Mouse (Mus musculus) ES-Bruce4 (cell line): ENCODE measurements around the gene Cfap126. TPM values are rescaled to one million over a fixed set of nuclear protein-coding genes. Genes with fewer than 3 reads are reported as not detected.
"Not testable (repeated sequence)": the region's sequence is repeated elsewhere in the genome, so short reads cannot be mapped to it uniquely, and the experiment has no call there.

ENCODE experiments used
- H3K27ac ChIP-seq: 2 replicates; pipeline ENCODE4 v1.5.1; 2012; ENCODE audit warnings: low read length, inconsistent platforms; ENCODE audit not compliant: insufficient read depth
- H3K27me3 ChIP-seq: 2 replicates; pipeline ENCODE4 v1.6.1; 2012; ENCODE audit warnings: mild to moderate bottlenecking, low read length, inconsistent platforms; ENCODE audit not compliant: control insufficient read depth, poor library complexity, insufficient read depth, severe bottlenecking
- H3K36me3 ChIP-seq: 2 replicates; pipeline ENCODE4 v1.6.1; 2012; ENCODE audit warnings: inconsistent platforms, mild to moderate bottlenecking, low read length, moderate library complexity; ENCODE audit not compliant: control insufficient read depth, poor library complexity, insufficient read depth, severe bottlenecking
- H3K4me1 ChIP-seq: one replicate; pipeline ENCODE4 v1.8.1; 2011; ENCODE audit warnings: low read length; ENCODE audit not compliant: control insufficient read depth, insufficient read depth
- H3K4me3 ChIP-seq: 2 replicates; pipeline ENCODE4 v1.5.1; 2011; ENCODE audit warnings: low read depth, mild to moderate bottlenecking, low read length
- H3K9ac ChIP-seq: 2 replicates; pipeline ENCODE4 v1.6.1; 2012; ENCODE audit warnings: low read depth, mild to moderate bottlenecking, inconsistent platforms; ENCODE audit not compliant: poor library complexity, severe bottlenecking
- H3K9me3 ChIP-seq: replicated peaks from 2 replicates; pipeline ENCODE4 v1.6.1; 2012; ENCODE audit warnings: mild to moderate bottlenecking, low read length, inconsistent platforms; ENCODE audit not compliant: control insufficient read depth, poor library complexity, insufficient read depth, severe bottlenecking
- CTCF ChIP-seq: IDR thresholded peaks from one replicate; pipeline ENCODE4 v1.8.1; 2011; ENCODE audit warnings: low read depth, low read length
- EP300 ChIP-seq: IDR thresholded peaks from 2 replicates; pipeline ENCODE4 v1.6.1; 2011; ENCODE audit warnings: low read depth, low read length; ENCODE audit not compliant: insufficient read depth
- POLR2A ChIP-seq: IDR thresholded peaks from one replicate; pipeline ENCODE4 v1.8.1; 2011; ENCODE audit warnings: low read length; ENCODE audit not compliant: insufficient read depth
- polyA plus RNA-seq: library from polyadenylated mRNA; stranded (reverse); fragments of >200 nt; gene quantifications from 2 replicates; pipeline ENCODE4 v1.2.4, GENCODE M21; 2011; ENCODE audit warnings: low read depth; ENCODE audit not compliant: missing spikeins, insufficient read depth, insufficient read length

Gene Cfap126
- polyA plus RNA-seq, 1 experiment: 6.4 TPM

DNA sequence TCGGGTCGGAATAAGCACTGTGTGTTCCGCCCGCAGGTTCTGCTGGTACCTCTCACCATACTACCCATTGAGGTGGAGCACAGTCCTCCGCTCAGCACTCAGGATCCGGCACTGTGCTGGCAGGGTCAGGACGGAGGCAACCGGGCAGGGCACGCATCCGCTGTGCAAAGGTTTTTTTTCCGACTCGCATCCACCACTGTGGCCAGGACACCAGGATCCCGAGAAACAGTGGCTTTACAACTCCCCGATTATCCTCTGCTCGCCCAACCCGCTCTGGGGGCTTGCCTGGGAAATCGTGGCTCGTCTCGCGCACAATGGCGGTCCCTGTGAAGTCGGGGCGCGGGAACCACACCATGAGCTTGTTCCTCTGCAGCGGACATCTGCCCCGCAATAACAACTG, 28.0 kb upstream of the Cfap126 start:
- H3K27me3 ChIP-seq: no peaks in the 10 kb centered on the region

DNA sequence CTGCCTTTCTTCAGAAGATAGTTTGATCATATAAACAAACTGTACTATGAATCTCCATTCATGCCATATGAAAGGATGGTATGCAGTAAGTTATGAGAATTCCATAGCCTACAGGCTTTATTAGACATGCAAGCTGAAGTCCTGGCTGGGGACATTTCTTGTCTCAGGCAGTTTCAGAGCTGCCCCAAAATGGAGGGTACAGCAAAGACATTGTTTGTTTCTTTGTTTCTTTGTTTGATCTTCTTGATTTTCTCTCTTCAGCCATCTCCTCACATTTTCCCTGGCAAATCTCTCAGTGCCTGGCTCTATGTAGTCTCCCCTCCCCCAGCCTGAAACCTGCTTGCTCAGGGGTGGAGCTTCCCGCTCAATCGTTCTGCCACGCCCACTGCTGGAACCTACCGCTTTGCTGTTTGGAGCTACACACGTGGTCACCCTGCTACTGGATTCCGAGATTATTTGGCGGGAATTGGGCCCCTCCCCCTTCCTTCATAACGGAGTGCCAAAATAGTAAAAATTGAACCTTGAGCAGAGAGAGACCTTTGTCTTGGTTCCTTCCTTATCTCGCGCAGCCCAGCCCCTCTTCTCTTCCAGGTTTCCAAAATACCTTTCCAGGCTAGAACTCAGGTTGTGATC, 25.4 kb upstream of the Cfap126 start:
- H3K4me3 ChIP-seq, H3K36me3 ChIP-seq, H3K4me1 ChIP-seq, H3K27ac ChIP-seq, H3K27me3 ChIP-seq: not testable (repeated sequence)
- Histone ChIP-seq H3K9ac (peak overlapping the region; percentile 22; the same call in 1 of the 2 replicates), H3K9me3 (peaks cover 15% of the 10 kb centered on the region)
- peak; percentile 72; the same call in 1 of the 2 replicates for TF ChIP-seq EP300

More for the DNA sequence above, 28.0 kb upstream of the Cfap126 start:
- no peaks in the 10 kb centered on the region for H3K36me3 ChIP-seq
- H3K9me3 ChIP-seq: peaks cover under 1% of the 10 kb centered on the region
- H3K4me1 ChIP-seq: peaks cover 2% of the 10 kb centered on the region
- peak overlapping the region; percentile 55 for H3K4me3 ChIP-seq
- H3K27ac ChIP-seq: no peak overlapping the region
- TF ChIP-seq EP300: no peak
- TF ChIP-seq POLR2A: no peak
- no peak for TF ChIP-seq CTCF
- peak overlapping the region; percentile 52 for H3K9ac ChIP-seq

DNA sequence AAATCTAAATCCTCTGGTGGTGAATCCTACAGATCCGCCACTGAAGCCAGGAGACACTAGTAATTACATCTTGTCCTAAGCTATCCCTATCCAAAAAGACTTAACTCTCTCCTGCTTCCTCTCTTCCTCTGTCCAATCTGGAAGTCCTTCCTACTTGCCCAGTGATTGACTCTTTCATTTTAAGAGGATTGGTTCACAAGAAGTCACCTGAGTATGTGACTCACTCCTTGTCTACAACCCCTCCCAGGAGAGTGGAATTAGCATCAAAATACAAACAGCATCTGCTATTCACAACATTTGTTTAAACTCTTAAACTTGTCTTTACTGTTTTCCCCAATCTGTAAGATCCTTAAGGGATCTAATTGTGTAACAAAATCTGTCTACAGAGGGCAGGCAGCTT, 23.8 kb upstream of the Cfap126 start:
- peak overlapping the region; percentile 92 for H3K27ac ChIP-seq
- H3K9ac ChIP-seq: peak overlapping the region; percentile 46
- TF ChIP-seq CTCF (no peak), POLR2A (no peak), EP300 (no peak)
- H3K36me3 ChIP-seq: no peaks in the 10 kb centered on the region
- H3K9me3 ChIP-seq: peaks cover 15% of the 10 kb centered on the region
- H3K4me1 ChIP-seq: peaks cover 2% of the 10 kb centered on the region
- H3K4me3 ChIP-seq: peak overlapping the region; percentile 60; the same call in 1 of the 2 replicates
- H3K27me3 ChIP-seq: no peaks in the 10 kb centered on the region

DNA sequence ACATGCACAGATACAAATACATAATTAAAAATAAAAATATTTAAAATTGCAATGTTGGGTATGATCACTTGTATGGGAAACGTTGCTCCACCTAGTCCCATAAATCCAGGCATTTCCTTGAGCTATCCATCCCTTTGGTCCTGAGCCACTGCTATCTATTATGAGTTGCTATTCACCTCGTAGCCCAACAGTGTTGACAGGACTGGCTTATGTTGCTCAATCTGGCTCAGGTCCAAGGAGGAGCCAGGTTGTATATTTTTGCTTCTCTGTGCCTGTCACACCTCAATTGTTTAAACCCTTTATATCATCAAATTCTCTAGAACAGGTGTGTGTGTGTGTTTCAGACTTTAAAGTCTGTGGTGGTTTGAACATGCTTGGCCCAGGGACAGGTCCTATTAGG, 23.0 kb upstream of the Cfap126 start:
- Histone ChIP-seq H3K27me3 (no peaks in the 10 kb centered on the region), H3K4me3 (no peak overlapping the region), H3K9ac (no peak overlapping the region), H3K4me1 (peaks cover 2% of the 10 kb centered on the region), H3K9me3 (peaks cover 15% of the 10 kb centered on the region), H3K36me3 (no peaks in the 10 kb centered on the region), H3K27ac (peak overlapping the region; percentile 97; the same call in 1 of the 2 replicates)
- no peak for TF ChIP-seq CTCF
- no peak for TF ChIP-seq EP300
- TF ChIP-seq POLR2A: no peak

DNA sequence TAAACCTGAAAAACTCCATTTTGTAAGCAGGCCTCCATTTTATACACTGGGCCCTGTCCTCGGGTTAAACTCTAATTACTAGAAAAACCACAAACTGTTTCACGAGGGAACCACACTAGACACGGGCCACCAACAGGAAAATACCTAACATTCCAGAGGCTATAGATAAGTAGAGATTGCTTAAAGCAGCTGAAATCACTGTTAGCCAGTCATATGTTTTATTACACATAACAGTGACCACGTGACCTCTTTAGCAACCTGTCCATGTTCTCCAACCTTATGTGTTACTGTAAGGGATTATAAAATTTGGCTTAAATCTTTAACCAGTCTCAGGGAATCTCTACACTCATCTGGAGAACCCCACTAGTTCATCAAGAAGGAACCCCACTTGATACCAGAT, 19.3 kb upstream of the Cfap126 start:
- Histone ChIP-seq H3K4me1 (no peaks in the 10 kb centered on the region), H3K4me3 (no peak overlapping the region), H3K27me3 (no peaks in the 10 kb centered on the region), H3K27ac (peak overlapping the region; percentile 2), H3K9me3 (peaks cover 15% of the 10 kb centered on the region), H3K9ac (no peak overlapping the region), H3K36me3 (no peaks in the 10 kb centered on the region)
- TF ChIP-seq CTCF (no peak), EP300 (no peak), POLR2A (no peak)

DNA sequence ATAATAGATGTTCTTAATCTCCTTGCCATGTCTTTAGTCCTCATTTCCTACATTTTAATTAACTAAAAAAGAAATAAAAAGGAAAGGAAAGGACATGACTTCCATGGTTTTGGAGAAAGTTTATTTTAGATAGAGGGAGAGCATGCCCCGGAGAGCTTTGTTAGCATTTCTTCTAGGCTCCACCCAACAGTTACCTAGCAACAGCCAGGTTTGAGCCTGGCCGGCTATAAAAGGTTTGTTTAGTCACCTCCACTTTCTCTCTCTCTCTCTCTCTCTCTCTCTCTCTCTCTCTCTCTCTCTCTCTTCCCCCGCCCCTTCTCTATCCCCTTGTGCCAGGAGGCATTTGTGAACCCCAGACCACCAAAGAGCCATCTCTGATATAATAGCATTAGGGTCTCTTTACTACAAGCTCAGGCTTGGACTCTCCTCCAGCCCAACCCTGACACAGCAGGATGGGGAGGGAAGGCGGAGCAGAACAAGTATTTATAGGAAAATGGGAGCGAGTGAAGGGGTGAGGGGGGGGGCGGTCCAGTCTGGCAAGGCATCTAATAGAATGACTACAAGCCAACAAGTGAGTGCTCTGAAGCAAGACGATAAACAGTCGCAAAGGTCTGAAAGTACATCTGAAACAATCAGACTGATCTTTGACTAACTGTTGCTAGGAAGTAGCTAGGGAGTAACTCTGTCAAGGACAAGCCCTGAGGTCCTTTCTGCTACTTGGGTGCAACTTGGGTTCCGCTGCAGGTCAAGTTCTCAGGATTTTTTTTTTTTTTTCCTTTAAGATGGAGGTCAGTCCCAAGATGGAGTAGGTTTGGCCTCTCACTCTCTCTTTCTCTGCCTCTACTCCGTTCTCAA, 17.4 kb upstream of the Cfap126 start:
- peaks cover 3% of the 10 kb centered on the region for H3K4me1 ChIP-seq
- H3K9me3 ChIP-seq: peaks cover 10% of the 10 kb centered on the region
- peak overlapping the region; percentile 90 for H3K27ac ChIP-seq
- peak; percentile 64; the same call in 1 of the 2 replicates for TF ChIP-seq EP300
- TF ChIP-seq POLR2A: no peak
- no peaks in the 10 kb centered on the region for H3K36me3 ChIP-seq
- peak overlapping the region; percentile 30; the same call in 1 of the 2 replicates for H3K9ac ChIP-seq
- no peaks in the 10 kb centered on the region for H3K27me3 ChIP-seq
- H3K4me3 ChIP-seq: peak overlapping the region; percentile 6
